Mouse (Mus musculus): ENCODE data around the gene Tmem201. TPM values are rescaled to one million over a fixed set of nuclear protein-coding genes. Genes with fewer than 3 reads are reported as not detected.

The Tmem201 gene
- total and polyA plus RNA-seq, 3 experiments: 3.1 to 35.9 (median 13.8) TPM

DNA sequence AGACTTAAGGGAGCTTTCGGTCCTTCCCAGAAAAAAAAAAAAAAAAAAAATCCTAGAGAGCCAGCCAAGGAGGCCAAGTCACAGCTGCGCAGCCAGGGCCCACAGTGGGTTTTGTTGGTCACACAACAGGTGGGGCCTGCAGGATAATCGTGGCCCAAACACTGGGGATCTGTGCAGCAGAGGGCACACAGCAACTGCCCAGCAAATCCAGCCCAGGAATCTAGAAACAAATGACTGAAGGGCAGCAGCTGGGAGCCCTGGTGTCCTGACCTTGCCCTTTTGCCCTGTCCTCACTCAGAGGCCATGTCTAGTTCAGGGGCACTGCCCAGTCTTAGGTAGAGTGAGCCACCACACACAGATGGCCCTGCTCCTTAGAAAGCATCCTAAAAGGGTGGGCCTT is 5.5 kb downstream of the Tmem201 start:
- peaks cover 18% of the 10 kb centered on the region for H3K4me1 ChIP-seq (ENCODE audit: insufficient read depth, low read depth, low read length)
- ATAC-seq (ENCODE audit: extremely low read depth, insufficient number of reproducible peaks, low FRiP score, poor library complexity, severe bottlenecking): no peak
- no peak for DNase-seq (ENCODE audit: low spot score)
- no peaks in the 10 kb centered on the region for H3K27me3 ChIP-seq (ENCODE audit: insufficient read depth, low read length)
- peaks cover 83% of the 10 kb centered on the region for H3K36me3 ChIP-seq (replicated peaks)
- no peak overlapping the region for H3K4me3 ChIP-seq (ENCODE audit: low read depth, low read length)
- H3K9me3 ChIP-seq (replicated peaks): no peaks in the 10 kb centered on the region
- TF ChIP-seq POLR2AphosphoS5 (IDR thresholded peaks at IDR 0.05; ENCODE audit: insufficient replicate concordance, low read depth, low read length): no peak
- TF ChIP-seq GATA1 (IDR thresholded peaks at IDR 0.05; ENCODE audit: borderline replicate concordance, low read length): no peak
- no peak for TF ChIP-seq CTCF (IDR thresholded peaks at IDR 0.05; ENCODE audit: low read depth, low read length)
- TF ChIP-seq GATA2 (IDR thresholded peaks at IDR 0.05; ENCODE audit: borderline replicate concordance, low read depth, low read length): no peak
- TF ChIP-seq TAL1 (conservative IDR thresholded peaks at IDR 0.05; ENCODE audit: low read depth, low read length): no peak

DNA sequence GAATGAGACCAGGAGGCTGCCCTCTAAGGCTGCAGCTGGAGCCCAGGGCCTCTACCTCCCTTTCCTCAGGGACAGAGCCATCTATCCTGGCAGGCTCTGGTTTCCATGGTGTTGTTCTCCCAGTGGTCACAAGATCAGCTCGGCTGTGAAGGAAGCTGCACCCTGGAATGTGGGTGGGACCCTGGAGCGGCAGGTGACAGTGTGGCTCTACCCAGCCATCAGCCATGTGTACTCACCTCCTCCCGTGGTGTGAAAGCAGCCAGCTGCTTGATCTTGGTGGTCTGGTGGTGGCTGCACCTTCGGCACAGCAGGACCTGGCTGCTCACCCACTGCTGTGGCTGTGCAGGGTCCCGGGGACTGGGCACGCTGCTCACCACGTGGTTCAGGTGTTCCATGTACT is 7.0 kb downstream of the Tmem201 start:
- TF ChIP-seq POLR2AphosphoS5 (IDR thresholded peaks at IDR 0.05; ENCODE audit: insufficient replicate concordance, low read depth, low read length) (no peak), CTCF (IDR thresholded peaks at IDR 0.05; ENCODE audit: low read depth, low read length) (no peak), TAL1 (conservative IDR thresholded peaks at IDR 0.05; ENCODE audit: low read depth, low read length) (no peak), GATA1 (IDR thresholded peaks at IDR 0.05; ENCODE audit: borderline replicate concordance, low read length) (no peak), GATA2 (IDR thresholded peaks at IDR 0.05; ENCODE audit: borderline replicate concordance, low read depth, low read length) (no peak)
- no peak overlapping the region for H3K4me3 ChIP-seq (ENCODE audit: low read depth, low read length)
- H3K9me3 ChIP-seq (replicated peaks): no peaks in the 10 kb centered on the region
- peaks cover 10% of the 10 kb centered on the region for H3K4me1 ChIP-seq (ENCODE audit: insufficient read depth, low read depth, low read length)
- peaks cover 94% of the 10 kb centered on the region for H3K36me3 ChIP-seq (replicated peaks)
- no peak for ATAC-seq (ENCODE audit: extremely low read depth, insufficient number of reproducible peaks, low FRiP score, poor library complexity, severe bottlenecking)
- H3K27me3 ChIP-seq (ENCODE audit: insufficient read depth, low read length): no peaks in the 10 kb centered on the region
- no peak for DNase-seq (ENCODE audit: low spot score)

DNA sequence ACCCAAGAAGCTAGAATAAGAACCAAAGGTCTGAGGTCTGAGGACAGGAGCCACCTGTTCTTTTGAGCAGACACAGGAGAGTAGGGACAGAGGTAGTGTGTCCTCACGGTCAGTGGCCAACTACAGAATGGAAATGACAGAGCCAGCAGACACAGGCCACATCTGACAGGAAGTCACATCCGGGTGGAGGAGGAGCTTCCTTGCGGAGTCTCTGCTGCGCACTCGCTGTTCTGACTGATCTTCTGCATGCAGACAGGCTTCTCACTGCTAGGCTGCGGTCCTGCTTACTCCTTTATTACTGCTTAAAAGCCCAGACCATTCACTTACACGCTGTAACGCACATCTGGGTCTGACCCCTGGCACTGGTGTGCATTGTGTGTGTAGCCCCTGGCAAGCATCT is 9.0 kb downstream of the Tmem201 start:
- no peak for ATAC-seq (ENCODE audit: extremely low read depth, insufficient number of reproducible peaks, low FRiP score, poor library complexity, severe bottlenecking)
- DNase-seq (ENCODE audit: low spot score): no peak
- peaks cover 94% of the 10 kb centered on the region for H3K36me3 ChIP-seq (replicated peaks)

DNA sequence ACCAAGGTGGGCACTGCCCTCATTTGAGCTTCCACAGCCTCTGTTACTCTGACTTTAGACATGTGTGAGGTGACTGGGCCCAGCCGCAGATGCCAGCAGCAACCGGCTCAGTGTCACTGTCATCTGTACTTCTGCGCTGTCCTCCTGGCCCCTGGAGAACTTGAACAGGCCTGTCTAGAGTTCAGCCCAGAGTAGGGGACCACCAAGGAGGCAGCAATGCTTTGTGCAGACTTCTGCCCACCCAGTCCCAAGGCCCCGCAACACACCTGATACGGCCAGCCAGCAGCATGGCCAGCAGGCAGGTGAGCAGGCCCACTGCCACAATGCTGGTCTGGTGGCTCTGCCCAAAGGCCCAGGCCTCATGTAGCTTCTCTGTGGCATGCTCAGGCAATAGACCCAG is 10.2 kb downstream of the Tmem201 start:
- Histone ChIP-seq H3K9me3 (replicated peaks) (no peaks in the 10 kb centered on the region), H3K4me3 (ENCODE audit: low read depth, low read length) (no peak overlapping the region), H3K27me3 (ENCODE audit: insufficient read depth, low read length) (no peaks in the 10 kb centered on the region), H3K4me1 (ENCODE audit: insufficient read depth, low read depth, low read length) (peaks cover 8% of the 10 kb centered on the region), H3K36me3 (replicated peaks) (peaks cover 94% of the 10 kb centered on the region)
- no peak for TF ChIP-seq TAL1 (conservative IDR thresholded peaks at IDR 0.05; ENCODE audit: low read depth, low read length)
- no peak for TF ChIP-seq CTCF (IDR thresholded peaks at IDR 0.05; ENCODE audit: low read depth, low read length)
- TF ChIP-seq POLR2AphosphoS5 (IDR thresholded peaks at IDR 0.05; ENCODE audit: insufficient replicate concordance, low read depth, low read length): no peak
- no peak for TF ChIP-seq GATA2 (IDR thresholded peaks at IDR 0.05; ENCODE audit: borderline replicate concordance, low read depth, low read length)
- no peak for TF ChIP-seq GATA1 (IDR thresholded peaks at IDR 0.05; ENCODE audit: borderline replicate concordance, low read length)
- DNase-seq (ENCODE audit: low spot score) (no peak), ATAC-seq (ENCODE audit: extremely low read depth, insufficient number of reproducible peaks, low FRiP score, poor library complexity, severe bottlenecking) (no peak)

More for the DNA sequence above, 9.0 kb downstream of the Tmem201 start:
- H3K4me3 ChIP-seq (ENCODE audit: low read depth, low read length): no peak overlapping the region
- TF ChIP-seq GATA1 (IDR thresholded peaks at IDR 0.05; ENCODE audit: borderline replicate concordance, low read length) (no peak), CTCF (IDR thresholded peaks at IDR 0.05; ENCODE audit: low read depth, low read length) (no peak), TAL1 (conservative IDR thresholded peaks at IDR 0.05; ENCODE audit: low read depth, low read length) (no peak), POLR2AphosphoS5 (IDR thresholded peaks at IDR 0.05; ENCODE audit: insufficient replicate concordance, low read depth, low read length) (no peak), GATA2 (IDR thresholded peaks at IDR 0.05; ENCODE audit: borderline replicate concordance, low read depth, low read length) (no peak)
- H3K9me3 ChIP-seq (replicated peaks): no peaks in the 10 kb centered on the region
- H3K4me1 ChIP-seq (ENCODE audit: insufficient read depth, low read depth, low read length): peaks cover 8% of the 10 kb centered on the region
- H3K27me3 ChIP-seq (ENCODE audit: insufficient read depth, low read length): no peaks in the 10 kb centered on the region

DNA sequence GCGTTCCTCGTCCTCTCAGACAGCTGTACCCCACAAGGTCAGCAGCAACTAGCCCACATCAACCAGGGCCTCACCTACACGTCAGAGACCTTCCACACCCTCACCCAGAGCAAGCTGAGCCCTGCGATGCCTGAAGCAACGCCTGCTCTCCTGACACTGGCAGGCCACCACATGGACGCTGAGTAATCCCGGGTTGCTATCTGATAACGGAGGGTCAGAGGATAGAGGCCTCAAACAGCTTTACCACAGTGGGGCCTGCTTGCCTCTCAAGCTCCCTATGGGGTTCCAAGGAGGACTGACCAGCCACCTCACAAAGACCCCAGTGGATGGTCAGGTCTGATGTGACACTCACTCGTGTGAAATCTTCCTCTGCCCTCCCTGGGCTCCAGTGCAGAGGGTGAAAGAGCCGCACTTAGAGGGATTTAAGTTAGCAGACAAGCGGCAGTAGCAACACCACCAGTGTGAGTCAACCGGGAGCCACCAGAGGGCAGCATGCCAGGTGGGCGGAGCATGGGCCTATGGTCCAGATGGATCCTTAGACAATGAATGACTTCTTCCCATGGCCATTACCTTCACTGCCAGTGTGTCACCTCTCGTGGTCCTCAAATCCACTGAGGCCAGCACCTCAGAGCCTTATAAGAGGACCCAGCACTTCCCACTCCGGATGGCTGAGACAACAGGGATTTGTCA is 12.0 kb downstream of the Tmem201 start:
- peaks cover 93% of the 10 kb centered on the region for H3K36me3 ChIP-seq (replicated peaks)
- H3K4me1 ChIP-seq (ENCODE audit: insufficient read depth, low read depth, low read length): peaks cover 8% of the 10 kb centered on the region

DNA sequence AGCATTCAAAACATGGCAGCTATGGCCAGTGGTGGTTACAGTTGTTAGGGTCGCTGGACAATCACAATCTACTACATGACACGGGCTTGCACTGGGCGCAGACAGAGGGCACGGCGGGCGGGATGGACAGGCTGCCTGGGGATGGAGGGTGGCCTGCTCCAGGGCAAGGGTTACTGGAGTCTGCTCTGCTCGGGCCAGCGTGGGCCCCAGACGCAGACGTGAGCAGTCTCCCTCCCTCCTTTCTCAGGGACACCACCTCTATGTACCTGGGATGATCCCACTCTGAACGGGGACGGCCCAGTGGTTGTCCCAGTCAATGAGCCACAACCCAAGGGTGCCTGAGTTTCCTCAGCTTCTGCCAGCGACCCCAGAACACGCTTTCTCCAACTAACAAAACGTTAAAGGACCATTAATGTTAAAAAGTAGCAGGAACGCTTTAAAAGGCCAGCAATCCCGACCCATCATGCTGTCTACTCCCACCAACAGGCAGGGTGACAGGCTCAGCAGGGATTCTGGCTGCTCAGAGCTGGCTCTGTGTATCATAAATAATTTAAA is 12.9 kb downstream of the Tmem201 start:
- TF ChIP-seq TAL1 (conservative IDR thresholded peaks at IDR 0.05; ENCODE audit: low read depth, low read length): no peak
- no peak for TF ChIP-seq POLR2AphosphoS5 (IDR thresholded peaks at IDR 0.05; ENCODE audit: insufficient replicate concordance, low read depth, low read length)
- TF ChIP-seq CTCF (IDR thresholded peaks at IDR 0.05; ENCODE audit: low read depth, low read length): no peak
- TF ChIP-seq GATA1 (IDR thresholded peaks at IDR 0.05; ENCODE audit: borderline replicate concordance, low read length): no peak
- TF ChIP-seq GATA2 (IDR thresholded peaks at IDR 0.05; ENCODE audit: borderline replicate concordance, low read depth, low read length): no peak
- H3K9me3 ChIP-seq (replicated peaks): no peaks in the 10 kb centered on the region
- no peaks in the 10 kb centered on the region for H3K27me3 ChIP-seq (ENCODE audit: insufficient read depth, low read length)
- DNase-seq (ENCODE audit: low spot score): no peak
- H3K4me1 ChIP-seq (ENCODE audit: insufficient read depth, low read depth, low read length): peaks cover 8% of the 10 kb centered on the region
- ATAC-seq (ENCODE audit: extremely low read depth, insufficient number of reproducible peaks, low FRiP score, poor library complexity, severe bottlenecking): no peak
- H3K4me3 ChIP-seq (ENCODE audit: low read depth, low read length): no peak overlapping the region
- H3K36me3 ChIP-seq (replicated peaks): peaks cover 96% of the 10 kb centered on the region

More for the DNA sequence above, 12.0 kb downstream of the Tmem201 start:
- no peaks in the 10 kb centered on the region for H3K9me3 ChIP-seq (replicated peaks)
- TF ChIP-seq CTCF (IDR thresholded peaks at IDR 0.05; ENCODE audit: low read depth, low read length): peak; percentile 60; the same call in 1 of the 2 replicates
- no peak for TF ChIP-seq GATA1 (IDR thresholded peaks at IDR 0.05; ENCODE audit: borderline replicate concordance, low read length)
- ATAC-seq (ENCODE audit: extremely low read depth, insufficient number of reproducible peaks, low FRiP score, poor library complexity, severe bottlenecking): no peak
- no peak overlapping the region for H3K4me3 ChIP-seq (ENCODE audit: low read depth, low read length)
- no peaks in the 10 kb centered on the region for H3K27me3 ChIP-seq (ENCODE audit: insufficient read depth, low read length)
- DNase-seq (ENCODE audit: low spot score): peak; percentile 45
